Mouse (Mus musculus) myocyte (in vitro differentiated cells): ENCODE results near the gene Zdhhc19.

Experiments
- CEBPB ChIP-seq: IDR thresholded peaks from 2 replicates; pipeline ENCODE4 v1.6.1; 2011; ENCODE audit warnings: mild to moderate bottlenecking, moderate library complexity; ENCODE audit not compliant: poor library complexity, insufficient read depth, severe bottlenecking
- E2F4 ChIP-seq: IDR thresholded peaks from one replicate; pipeline ENCODE4 v1.6.1; 2011; ENCODE audit warnings: mild to moderate bottlenecking, control low read depth, moderate library complexity; ENCODE audit not compliant: insufficient read depth
- MAX ChIP-seq: IDR thresholded peaks from one replicate; pipeline ENCODE4 v1.6.1; 2011; ENCODE audit warnings: low read depth, mild to moderate bottlenecking, control low read depth
- MYOD1 ChIP-seq, 3 experiments: IDR thresholded peaks; one replicate each; pipeline ENCODE4 v1.6.1; 2011; ENCODE audit warnings: control low read depth in 2 of 3, low read depth in 2 of 3, mild to moderate bottlenecking in 2 of 3, moderate library complexity in 1 of 3; ENCODE audit not compliant: insufficient read length in 2 of 3, control insufficient read depth in 1 of 3
- MYOG ChIP-seq, 3 experiments: IDR thresholded peaks; one replicate each; pipeline ENCODE4 v1.6.1; 2011; ENCODE audit warnings: control low read depth in 2 of 3, low read depth in 2 of 3, mild to moderate bottlenecking in 2 of 3; ENCODE audit not compliant: insufficient read length in 2 of 3, control insufficient read depth in 1 of 3, insufficient read depth in 1 of 3
- POLR2A ChIP-seq: IDR thresholded peaks from one replicate; pipeline ENCODE4 v1.6.1; 2011; ENCODE audit warnings: low read depth, mild to moderate bottlenecking, control low read depth, moderate library complexity; ENCODE audit not compliant: insufficient read length
- POLR2AphosphoS2 ChIP-seq: IDR thresholded peaks from one replicate; pipeline ENCODE4 v1.6.1; 2011; ENCODE audit warnings: low read depth, control low read depth; ENCODE audit not compliant: insufficient read length
- REST ChIP-seq: IDR thresholded peaks from one replicate; pipeline ENCODE4 v1.6.1; 2011; ENCODE audit warnings: mild to moderate bottlenecking, control low read depth, moderate library complexity; ENCODE audit not compliant: insufficient read depth, insufficient read length
- SRF ChIP-seq: IDR thresholded peaks from one replicate; pipeline ENCODE4 v1.6.1; 2011; ENCODE audit warnings: low read depth; ENCODE audit not compliant: control insufficient read depth, insufficient read length
- TCF12 ChIP-seq: IDR thresholded peaks from one replicate; pipeline ENCODE4 v1.6.1; 2011; ENCODE audit warnings: mild to moderate bottlenecking, control low read depth; ENCODE audit not compliant: poor library complexity, insufficient read depth, severe bottlenecking
- USF1 ChIP-seq: IDR thresholded peaks from one replicate; pipeline ENCODE4 v1.6.1; 2011; ENCODE audit warnings: low read depth, mild to moderate bottlenecking, control low read depth, moderate library complexity

DNA sequence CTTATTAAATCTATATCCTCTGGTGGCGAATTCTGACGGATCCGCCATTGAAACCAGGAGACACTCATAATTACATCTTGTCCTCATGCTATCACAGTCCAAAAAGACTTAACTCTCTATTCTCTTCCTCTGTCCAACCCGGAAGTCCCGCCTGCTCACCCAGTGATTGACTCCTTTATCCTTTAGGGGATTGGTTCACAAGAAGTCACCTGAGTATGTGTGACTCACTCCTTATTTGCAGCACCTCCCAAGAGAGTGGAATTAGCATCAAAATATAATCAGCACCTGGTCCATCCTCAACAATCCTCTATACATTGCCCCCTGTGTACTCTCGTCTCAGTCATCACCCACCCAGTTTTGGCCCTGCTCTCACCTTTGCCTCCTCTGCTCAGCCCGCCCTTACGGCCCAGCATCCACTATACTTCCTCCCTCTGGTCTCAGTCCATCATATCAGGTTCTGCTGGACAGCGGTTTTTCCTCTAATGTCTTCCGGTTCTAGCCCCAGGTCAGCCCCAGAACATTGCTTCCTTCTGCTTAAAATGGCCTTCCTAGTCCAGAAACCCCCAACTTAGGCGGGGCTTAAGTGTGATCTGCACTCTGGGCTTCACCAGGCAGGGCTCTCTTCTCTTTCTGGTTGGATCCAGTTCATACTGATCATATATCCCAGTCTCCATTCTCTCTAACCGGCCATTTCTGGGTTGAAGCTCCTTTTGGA, 6.7 kb downstream of the Zdhhc19 start:
- TF ChIP-seq POLR2AphosphoS2 = no peak
- TF ChIP-seq POLR2A = no peak
- no peak for TF ChIP-seq USF1
- no peak for TF ChIP-seq E2F4
- TF ChIP-seq SRF = no peak
- TF ChIP-seq CEBPB = no peak
- no peak for TF ChIP-seq MYOD1 (IDR thresholded peaks at IDR 0.05; ENCODE audit: control insufficient read depth in 1 of 3, insufficient read length in 2 of 3, low read depth in 2 of 3)
- no peak for TF ChIP-seq MAX
- no peak for TF ChIP-seq TCF12
- no peak for TF ChIP-seq MYOG (IDR thresholded peaks at IDR 0.05; ENCODE audit: control insufficient read depth in 1 of 3, insufficient read depth in 1 of 3, insufficient read length in 2 of 3, low read depth in 2 of 3)
- no peak for TF ChIP-seq REST
